Mouse (Mus musculus) liver, embryonic 14.5 days (tissue): Measurements from ENCODE around the gene Zyx.

Experiments used
- CTCF ChIP-seq: IDR thresholded peaks from 2 replicates; pipeline ENCODE4 v1.5.1; 2016; ENCODE audit warnings: antibody characterized with exemption, low read depth, control low read depth
- EP300 ChIP-seq: IDR thresholded peaks from 2 replicates; pipeline ENCODE4 v1.6.1; 2016; ENCODE audit warnings: antibody characterized with exemption, low read depth

DNA sequence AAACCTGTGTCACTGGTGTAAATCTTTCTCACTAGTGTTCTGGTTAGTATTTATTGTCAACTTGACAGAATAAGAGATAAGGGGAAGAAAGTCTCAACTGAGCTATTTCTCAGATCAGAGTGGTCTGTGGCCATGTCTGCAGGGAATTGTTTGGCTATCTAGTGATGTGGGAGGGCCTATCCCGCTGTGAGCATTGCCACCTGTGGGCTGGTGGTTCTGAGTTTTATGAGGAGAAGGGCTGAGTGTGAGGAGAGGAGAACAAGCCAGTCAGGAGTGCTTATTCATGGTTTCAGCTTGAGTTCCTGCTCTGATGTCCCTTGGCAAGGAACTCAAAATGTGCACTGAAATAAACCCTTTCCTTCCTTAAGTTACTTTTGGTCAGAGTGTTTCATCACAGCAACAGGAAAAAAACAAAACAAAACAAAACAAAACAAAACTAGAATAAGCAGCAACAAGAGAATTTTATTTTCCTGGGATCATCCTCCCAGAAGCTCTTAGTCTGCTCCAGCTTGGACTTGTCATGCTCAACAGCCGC, 42.4 kb downstream of the Zyx start:
- TF ChIP-seq CTCF (no peak), EP300 (no peak)
